Mouse (Mus musculus) neural tube, embryonic 12.5 days (tissue): ENCODE measurements at regions not wholly inside any gene's neighbourhood (a gene's known extent, or its start where the extent isn't known, plus 50 kb on each side); places are given as distances from the start of the nearest gene placed in this dataset.

Experiments used
- ATAC-seq: fragments of 200-750 bp; cut with Nextera tagmentation; 2 replicates; pipeline ENCODE4 v1.8.0; 2017; ENCODE audit warnings: low read depth, mild to moderate bottlenecking, moderate TSS enrichment, moderate library complexity; ENCODE audit not compliant: low FRiP score
- H3K27ac ChIP-seq: fragments of 300-500 bp; sonication (generic); 2 replicates; pipeline ENCODE4 v1.5.1; 2016
- H3K27me3 ChIP-seq: fragments of 300-500 bp; sonication (generic); replicated peaks from 2 replicates; pipeline ENCODE4 v1.6.1; 2016; ENCODE audit warnings: mild to moderate bottlenecking
- H3K36me3 ChIP-seq: fragments of 300-500 bp; sonication (generic); 2 replicates; pipeline ENCODE4 v1.6.1; 2016; ENCODE audit warnings: mild to moderate bottlenecking
- H3K4me1 ChIP-seq: fragments of 300-500 bp; sonication (generic); 2 replicates; pipeline ENCODE4 v1.6.1; 2016
- H3K4me2 ChIP-seq: fragments of 300-500 bp; sonication (generic); replicated peaks from 2 replicates; pipeline ENCODE4 v1.6.1; 2016; ENCODE audit warnings: mild to moderate bottlenecking
- H3K4me3 ChIP-seq: fragments of 300-500 bp; sonication (generic); 2 replicates; pipeline ENCODE4 v1.5.1; 2016
- H3K9ac ChIP-seq: fragments of 300-500 bp; sonication (generic); 2 replicates; pipeline ENCODE4 v1.6.1; 2016; ENCODE audit warnings: mild to moderate bottlenecking
- H3K9me3 ChIP-seq: fragments of 300-500 bp; sonication (generic); 2 replicates; pipeline ENCODE4 v1.6.1; 2016; ENCODE audit warnings: mild to moderate bottlenecking
- WGBS: fragments of 180-500 bp; shearing (Covaris S2); methylation state at CpG from one replicate; pipeline ENCODE4 v1.1.7; 2016; 5-methylcytosine and 5-hydroxymethylcytosine counted together

DNA sequence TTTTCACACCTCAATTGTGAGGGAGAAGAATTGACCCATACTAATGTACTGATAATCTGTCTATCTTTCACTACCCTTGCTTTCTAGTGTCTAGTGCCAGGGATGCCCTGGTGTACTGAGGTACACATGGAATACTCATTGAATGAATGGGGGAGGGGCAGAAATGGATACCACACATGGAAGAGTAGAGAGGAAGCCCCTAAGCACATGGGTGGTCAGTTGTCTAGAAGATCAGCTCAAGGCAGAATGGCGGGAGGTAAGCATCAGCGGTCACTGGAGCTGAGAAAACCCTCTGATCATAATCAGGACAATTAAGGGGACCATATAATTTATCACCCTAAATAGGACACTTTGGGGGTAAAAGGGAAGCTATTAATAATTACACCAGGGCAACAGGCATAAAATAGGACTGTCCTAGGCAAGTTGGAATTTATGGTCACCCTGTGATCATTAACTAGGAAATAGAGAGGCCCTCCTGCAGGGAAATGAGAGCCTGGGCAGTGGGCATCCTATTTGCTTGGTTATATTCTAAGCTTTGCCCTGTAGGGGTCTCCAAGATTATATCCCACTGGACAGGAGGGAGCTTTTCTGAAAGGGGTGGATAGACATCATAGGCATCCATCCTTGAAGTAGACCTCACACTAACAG lies 185.3 kb downstream of the Mycn start:
- Histone ChIP-seq H3K27me3 (no peaks in the 10 kb centered on the region), H3K4me1 (no peaks in the 10 kb centered on the region), H3K9ac (no peak overlapping the region), H3K36me3 (no peaks in the 10 kb centered on the region), H3K4me3 (no peak overlapping the region), H3K27ac (no peak overlapping the region), H3K9me3 (no peaks in the 10 kb centered on the region), H3K4me2 (no peak overlapping the region)
- WGBS: 23% methylated on average over 2 of the region's 2 CpGs
- no peak for ATAC-seq

DNA sequence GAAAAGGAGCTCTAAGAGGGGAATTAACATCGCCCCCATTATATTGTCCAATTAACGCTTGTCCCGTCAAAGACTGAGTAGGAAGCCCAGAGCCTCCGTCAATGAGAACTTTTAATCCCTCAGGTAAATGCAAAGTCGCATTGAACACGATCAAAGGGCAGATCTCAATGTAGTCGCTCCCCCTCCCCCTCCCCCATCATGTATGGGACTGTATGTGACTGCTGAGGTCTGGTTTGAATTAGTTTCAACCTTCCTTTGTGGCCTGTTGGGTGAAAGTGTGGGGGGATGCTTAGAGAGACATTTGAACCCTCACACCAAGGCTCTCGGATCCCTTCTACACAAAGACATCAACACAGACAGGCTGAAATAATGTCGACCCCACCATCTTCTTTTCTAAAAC lies 187.9 kb downstream of the Mycn start:
- Histone ChIP-seq H3K4me2 (no peak overlapping the region), H3K27me3 (no peaks in the 10 kb centered on the region), H3K36me3 (no peaks in the 10 kb centered on the region), H3K9ac (no peak overlapping the region), H3K4me3 (no peak overlapping the region), H3K4me1 (no peaks in the 10 kb centered on the region), H3K9me3 (no peaks in the 10 kb centered on the region), H3K27ac (no peak overlapping the region)
- no peak for ATAC-seq
- WGBS: 14% methylated on average over 9 of the region's 9 CpGs

DNA sequence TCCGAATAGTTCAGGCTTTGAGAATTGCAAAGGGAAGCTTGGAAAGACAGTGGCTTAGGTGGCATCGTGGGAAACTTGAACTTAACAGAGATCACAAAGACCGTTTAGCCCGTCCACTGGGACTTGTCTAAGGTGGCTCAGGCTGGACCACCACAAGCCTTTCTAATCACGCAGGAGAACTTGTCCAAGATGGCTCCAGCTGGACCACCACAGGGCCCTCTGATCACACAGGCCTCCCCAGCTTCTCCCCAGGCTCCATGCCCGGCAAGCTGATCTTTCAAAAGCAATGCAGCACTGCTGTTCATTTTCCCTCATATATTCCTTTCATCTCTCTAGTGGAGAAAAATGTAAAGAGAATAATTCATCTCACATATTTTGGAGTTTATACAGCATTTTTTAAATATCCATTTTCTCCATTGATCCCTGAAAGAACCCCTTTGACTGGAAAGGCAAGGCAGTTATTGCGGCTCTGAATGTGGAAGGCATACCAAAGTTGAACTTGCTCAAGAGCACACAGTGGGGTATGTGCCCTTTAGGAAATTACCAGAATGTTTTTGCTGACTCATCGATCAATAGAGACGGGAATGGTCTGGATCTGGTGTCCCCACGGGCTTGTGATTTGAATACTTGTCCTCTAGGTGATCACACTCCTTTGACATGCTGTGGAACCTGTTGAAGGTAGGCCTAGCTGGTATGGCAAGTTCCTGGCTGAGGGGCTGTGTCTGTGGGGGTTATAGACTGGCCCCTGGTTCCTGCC lies 189.9 kb downstream of the Mycn start:
- Histone ChIP-seq H3K36me3 (no peaks in the 10 kb centered on the region), H3K9me3 (no peaks in the 10 kb centered on the region), H3K27ac (no peak overlapping the region), H3K4me3 (no peak overlapping the region), H3K4me1 (no peaks in the 10 kb centered on the region), H3K27me3 (no peaks in the 10 kb centered on the region), H3K4me2 (no peak overlapping the region), H3K9ac (no peak overlapping the region)
- no peak for ATAC-seq
- 92% methylated on average over 10 of the region's 10 CpGs for WGBS

DNA sequence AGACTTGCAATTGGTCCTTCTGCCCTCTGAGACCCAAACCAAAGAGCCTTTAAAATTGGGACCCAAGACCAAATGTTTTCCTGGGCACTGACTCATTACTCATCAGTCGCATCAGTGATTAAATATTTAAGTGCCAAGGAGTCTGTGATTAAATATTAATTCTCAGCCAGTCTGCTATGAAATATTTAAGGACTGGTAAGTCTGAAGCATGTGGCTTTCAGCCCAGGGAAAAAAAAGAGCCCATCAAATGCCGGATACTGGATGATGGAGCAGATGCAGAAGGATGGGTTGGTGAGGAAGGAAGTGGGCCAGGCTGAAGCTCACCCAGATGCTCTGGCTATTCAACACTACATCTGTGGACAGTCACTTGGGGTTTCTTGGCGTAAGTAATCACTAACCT lies 192.0 kb downstream of the Mycn start:
- Histone ChIP-seq H3K27me3 (no peaks in the 10 kb centered on the region), H3K4me2 (no peak overlapping the region), H3K9ac (no peak overlapping the region), H3K4me3 (no peak overlapping the region), H3K36me3 (no peaks in the 10 kb centered on the region), H3K9me3 (no peaks in the 10 kb centered on the region), H3K4me1 (no peaks in the 10 kb centered on the region), H3K27ac (no peak overlapping the region)
- no peak for ATAC-seq
- 87% methylated on average over 3 of the region's 3 CpGs for WGBS

DNA sequence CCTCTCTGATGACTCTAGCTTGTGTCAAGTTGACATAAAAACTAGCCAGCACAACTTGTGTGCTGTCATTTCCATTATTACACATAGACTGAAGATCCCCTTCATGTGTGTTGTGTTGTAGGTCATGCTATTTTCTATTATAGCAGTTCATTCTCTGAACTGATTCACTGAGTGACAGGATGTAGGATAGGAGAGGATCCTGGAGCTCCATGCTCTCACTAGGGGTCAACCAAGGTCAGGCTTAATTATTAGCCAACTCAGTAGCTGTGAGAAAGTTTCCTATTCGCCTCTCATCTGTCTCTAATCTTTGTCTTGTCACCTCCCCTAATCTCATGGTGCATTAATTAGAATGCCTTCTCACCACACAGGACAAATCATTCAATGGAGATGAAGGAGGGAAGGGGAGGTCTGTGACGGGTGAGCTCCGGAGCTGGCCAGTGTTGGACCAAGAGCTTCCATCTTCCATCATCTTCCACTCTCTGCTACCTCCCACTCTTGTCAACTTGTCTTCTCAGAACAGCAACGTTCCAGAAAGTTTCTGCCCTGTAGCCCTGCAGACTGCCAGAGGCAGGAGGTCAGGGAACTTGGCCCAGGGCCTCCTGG lies 194.8 kb downstream of the Mycn start:
- no peak for ATAC-seq
- 36% methylated on average over 4 of the region's 4 CpGs for WGBS
- no peak overlapping the region for H3K27ac ChIP-seq
- H3K9ac ChIP-seq: no peak overlapping the region
- H3K4me1 ChIP-seq: no peaks in the 10 kb centered on the region
- H3K9me3 ChIP-seq: no peaks in the 10 kb centered on the region
- H3K36me3 ChIP-seq: no peaks in the 10 kb centered on the region
- no peaks in the 10 kb centered on the region for H3K27me3 ChIP-seq
- H3K4me2 ChIP-seq: no peak overlapping the region
- no peak overlapping the region for H3K4me3 ChIP-seq

DNA sequence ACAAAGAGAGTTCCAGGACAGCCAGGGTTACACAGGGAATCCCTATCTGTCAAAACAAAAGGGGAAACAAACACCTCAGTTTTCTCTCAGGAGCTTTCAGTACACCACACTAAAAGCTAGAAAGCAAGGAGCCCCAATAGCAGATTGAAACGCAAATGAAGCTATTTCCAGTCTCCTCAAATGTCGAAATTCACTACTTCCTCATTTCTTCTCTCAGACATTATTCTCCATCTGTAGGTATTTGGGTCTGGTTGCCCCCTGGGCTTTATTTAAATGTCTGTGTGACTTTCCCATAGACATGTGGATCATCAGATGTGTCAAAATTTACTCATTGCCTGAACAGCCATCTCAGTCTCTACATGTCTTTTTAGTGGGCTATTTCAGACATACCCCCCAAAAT lies 197.2 kb downstream of the Mycn start:
- Histone ChIP-seq H3K9ac (no peak overlapping the region), H3K4me3 (no peak overlapping the region), H3K36me3 (no peaks in the 10 kb centered on the region), H3K4me1 (no peaks in the 10 kb centered on the region), H3K27me3 (no peaks in the 10 kb centered on the region), H3K4me2 (no peak overlapping the region), H3K27ac (no peak overlapping the region), H3K9me3 (no peaks in the 10 kb centered on the region)
- ATAC-seq: no peak
- WGBS: 70% methylated on average over 2 of the region's 2 CpGs

DNA sequence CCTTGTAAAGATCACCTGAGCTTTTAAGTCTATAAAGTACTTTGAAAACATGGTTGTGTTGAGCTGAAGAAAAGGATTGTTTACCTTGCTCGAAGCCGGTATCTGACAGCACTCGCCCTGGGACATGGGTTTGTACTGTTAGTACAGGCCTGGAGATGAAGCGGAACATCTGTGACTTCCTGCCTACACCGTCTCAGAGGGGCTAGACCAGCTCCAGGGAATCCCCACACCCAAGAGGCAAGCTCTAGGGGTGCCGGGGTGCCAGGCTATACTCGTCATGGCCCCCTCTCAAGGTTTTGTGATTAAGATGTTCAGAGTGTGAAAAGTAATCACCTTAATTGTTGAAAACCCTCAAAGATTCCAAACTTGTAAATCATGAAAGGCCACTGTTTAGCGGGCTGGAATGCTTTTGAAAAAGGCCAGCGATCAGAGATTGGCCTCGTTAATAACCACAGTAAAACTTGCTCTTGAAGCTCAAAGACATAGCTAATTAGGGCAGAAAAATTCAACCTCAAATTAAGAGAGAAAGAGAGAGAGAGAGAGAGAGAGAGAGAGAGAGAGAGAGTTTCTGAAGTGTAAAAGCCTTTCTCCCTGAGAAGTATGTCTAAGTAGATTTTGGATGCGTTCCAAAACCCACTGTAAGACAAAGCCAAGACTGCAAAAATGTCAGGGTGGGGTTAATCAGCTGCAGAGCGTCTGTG lies 202.9 kb downstream of the Mycn start:
- H3K27ac ChIP-seq: no peak overlapping the region
- peak; percentile 66; the same call in 1 of the 2 replicates for ATAC-seq
- no peaks in the 10 kb centered on the region for H3K36me3 ChIP-seq
- no peak overlapping the region for H3K4me3 ChIP-seq
- H3K27me3 ChIP-seq: no peaks in the 10 kb centered on the region
- no peak overlapping the region for H3K9ac ChIP-seq
- peaks cover 3% of the 10 kb centered on the region; the same call in 1 of the 2 replicates for H3K4me1 ChIP-seq
- WGBS: 30% methylated on average over 12 of the region's 12 CpGs
- no peak overlapping the region for H3K4me2 ChIP-seq
- H3K9me3 ChIP-seq: no peaks in the 10 kb centered on the region

DNA sequence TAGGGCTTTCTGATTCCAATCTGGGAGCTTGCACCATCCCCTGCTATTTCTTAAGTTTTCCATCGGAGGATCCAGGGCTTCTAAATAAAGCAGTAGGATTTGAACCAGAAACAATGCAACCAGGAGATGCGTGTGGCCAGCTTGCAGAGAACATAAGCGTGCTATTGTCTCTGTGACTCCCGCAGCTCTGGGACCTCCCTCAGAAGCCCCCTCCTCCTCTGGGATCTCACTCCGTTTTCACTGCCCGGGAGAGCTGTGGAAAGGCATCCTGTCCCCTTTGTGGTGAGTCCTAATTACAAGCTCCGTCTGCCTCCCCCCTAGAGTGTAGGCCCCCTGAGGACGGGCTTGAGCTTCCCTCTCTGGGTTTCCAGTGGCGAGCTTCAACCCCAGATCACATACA lies 215.9 kb downstream of the Mycn start:
- no peaks in the 10 kb centered on the region for H3K36me3 ChIP-seq
- peaks cover 35% of the 10 kb centered on the region for H3K4me1 ChIP-seq
- no peaks in the 10 kb centered on the region for H3K27me3 ChIP-seq
- H3K4me3 ChIP-seq: no peak overlapping the region
- peak overlapping the region; percentile 40 for H3K4me2 ChIP-seq
- 2% methylated on average over 9 of the region's 9 CpGs for WGBS
- no peak overlapping the region for H3K27ac ChIP-seq
- ATAC-seq: peak; percentile 31; the same call in 1 of the 2 replicates
- no peak overlapping the region for H3K9ac ChIP-seq
- no peaks in the 10 kb centered on the region for H3K9me3 ChIP-seq

DNA sequence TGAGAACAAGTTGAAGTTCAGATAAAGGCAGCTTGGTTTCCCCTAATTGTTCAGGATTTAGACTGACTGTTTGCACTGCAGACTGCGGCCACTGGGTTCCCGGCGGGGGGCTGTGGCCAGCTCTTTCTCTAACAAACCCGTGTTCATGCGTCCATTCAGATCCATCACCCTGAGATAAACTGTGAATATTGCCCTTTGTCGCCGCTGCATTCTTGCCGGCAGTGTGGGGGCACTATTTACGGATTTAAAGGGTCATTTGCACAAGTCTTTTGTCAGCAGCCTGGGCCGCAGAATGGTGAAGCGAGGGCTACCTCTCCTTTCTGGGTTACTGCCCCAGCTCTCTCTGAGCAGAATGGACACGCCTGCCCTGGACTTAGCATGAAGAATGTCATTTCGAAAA lies 216.6 kb downstream of the Mycn start:
- Histone ChIP-seq H3K27ac (no peak overlapping the region), H3K4me2 (peak overlapping the region; percentile 40), H3K4me3 (no peak overlapping the region), H3K4me1 (peaks cover 39% of the 10 kb centered on the region), H3K27me3 (no peaks in the 10 kb centered on the region), H3K9ac (0 out of 2 replicates have a peak overlapping the region, but pooled peaks have one; percentile 2), H3K9me3 (no peaks in the 10 kb centered on the region), H3K36me3 (no peaks in the 10 kb centered on the region)
- peak; percentile 34; the same call in 1 of the 2 replicates for ATAC-seq
- WGBS: 3% methylated on average over 13 of the region's 13 CpGs

DNA sequence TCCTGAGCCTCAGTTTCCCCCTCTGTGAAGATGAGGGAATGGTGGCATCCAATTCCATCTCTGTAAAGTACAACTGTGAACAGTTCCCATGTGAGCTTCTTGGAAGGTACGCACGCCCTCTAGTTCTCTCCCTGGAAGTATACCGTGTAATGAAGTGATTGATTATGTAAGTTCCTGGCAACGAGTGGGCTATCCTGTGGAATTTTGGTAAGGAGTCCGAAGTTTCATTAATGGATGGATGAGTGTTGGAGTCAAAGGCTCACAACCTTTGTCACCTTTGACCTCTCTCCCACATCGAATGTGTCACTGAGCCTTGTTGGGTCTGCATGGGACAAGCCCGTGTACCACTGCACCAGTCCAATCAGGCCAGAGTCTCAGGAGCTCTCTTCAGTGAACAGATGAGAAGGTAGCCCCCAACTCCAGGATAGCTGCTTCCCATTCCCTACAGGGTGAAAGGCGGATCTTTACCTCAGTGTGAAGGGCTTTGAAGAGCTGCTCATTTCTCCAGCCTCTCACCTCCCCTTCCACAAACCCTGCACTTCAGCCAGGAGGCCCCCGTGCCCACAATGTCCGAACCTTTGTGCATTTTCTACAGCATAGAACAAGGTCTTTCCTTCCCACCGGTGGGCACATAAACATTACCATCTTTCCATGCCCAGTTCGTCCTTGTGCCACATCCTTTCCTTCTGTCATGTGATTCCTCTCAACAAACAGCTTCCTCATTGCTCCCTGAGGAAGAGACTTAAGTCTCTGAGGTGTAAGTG lies 217.8 kb downstream of the Mycn start:
- ATAC-seq: peak; percentile 25; the same call in 1 of the 2 replicates
- Histone ChIP-seq H3K36me3 (no peaks in the 10 kb centered on the region), H3K4me2 (peak overlapping the region; percentile 43), H3K4me3 (no peak overlapping the region), H3K4me1 (peaks cover 39% of the 10 kb centered on the region), H3K27me3 (no peaks in the 10 kb centered on the region), H3K9ac (no peak overlapping the region), H3K27ac (peak overlapping the region; percentile 42; the same call in 1 of the 2 replicates), H3K9me3 (no peaks in the 10 kb centered on the region)
- 33% methylated on average over 12 of the region's 12 CpGs for WGBS

DNA sequence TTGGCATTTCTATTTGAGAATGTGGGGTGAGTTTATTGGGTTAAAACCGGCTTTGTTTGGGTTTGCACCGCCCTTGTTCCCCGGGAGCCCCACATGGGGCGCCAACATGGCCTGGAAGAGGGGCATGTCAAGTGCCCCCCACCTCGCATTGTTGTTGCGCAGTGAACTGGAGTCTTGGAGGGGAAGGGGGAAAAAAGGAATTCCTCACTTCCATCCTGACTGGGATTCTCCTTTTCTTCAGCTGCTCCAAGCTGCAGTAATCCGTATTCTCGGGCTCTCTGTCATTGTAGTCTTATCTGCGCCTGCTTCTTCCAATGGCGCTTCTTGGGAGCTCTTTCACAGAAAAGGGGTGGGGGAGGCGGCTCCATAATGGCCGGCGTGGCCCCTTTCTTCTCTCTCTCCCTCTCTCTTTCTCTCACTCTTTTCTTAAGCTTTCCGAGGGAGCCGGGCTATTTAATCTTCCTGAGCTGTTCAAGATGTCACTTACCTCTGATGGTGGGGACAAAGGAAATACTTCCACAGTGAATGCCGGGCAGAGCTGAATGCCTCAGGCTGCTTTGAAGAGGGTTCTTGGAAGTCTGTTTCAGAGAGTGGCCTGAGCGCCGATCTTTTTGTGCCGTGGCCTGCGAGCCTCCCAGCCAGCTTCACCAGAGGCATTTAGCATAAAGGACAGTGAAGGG lies 218.6 kb downstream of the Mycn start:
- H3K4me1 ChIP-seq: peaks cover 39% of the 10 kb centered on the region
- no peaks in the 10 kb centered on the region for H3K36me3 ChIP-seq
- no peaks in the 10 kb centered on the region for H3K27me3 ChIP-seq
- H3K4me2 ChIP-seq: peak overlapping the region; percentile 43
- ATAC-seq: peak; percentile 54
- no peaks in the 10 kb centered on the region for H3K9me3 ChIP-seq
- no peak overlapping the region for H3K9ac ChIP-seq
- WGBS: 23% methylated on average over 20 of the region's 20 CpGs
- H3K4me3 ChIP-seq: no peak overlapping the region
- H3K27ac ChIP-seq: peak overlapping the region; percentile 42; the same call in 1 of the 2 replicates
